Mouse (Mus musculus): ENCODE results near the gene Syt16.

The Syt16 gene
- long read RNA-seq, experiment 1, partial matches to known transcripts, result 1 of 2 reads
- long read RNA-seq, experiment 1, other reads (novel, unspliced or antisense), result 1 of 2 reads
- long read RNA-seq, experiment 2, full-length matches to known transcripts, result 1 of 2 reads
- long read RNA-seq, experiment 2, partial matches to known transcripts, result 0 of 2 reads
- long read RNA-seq, experiment 2, other reads (novel, unspliced or antisense), result 1 of 2 reads

DNA sequence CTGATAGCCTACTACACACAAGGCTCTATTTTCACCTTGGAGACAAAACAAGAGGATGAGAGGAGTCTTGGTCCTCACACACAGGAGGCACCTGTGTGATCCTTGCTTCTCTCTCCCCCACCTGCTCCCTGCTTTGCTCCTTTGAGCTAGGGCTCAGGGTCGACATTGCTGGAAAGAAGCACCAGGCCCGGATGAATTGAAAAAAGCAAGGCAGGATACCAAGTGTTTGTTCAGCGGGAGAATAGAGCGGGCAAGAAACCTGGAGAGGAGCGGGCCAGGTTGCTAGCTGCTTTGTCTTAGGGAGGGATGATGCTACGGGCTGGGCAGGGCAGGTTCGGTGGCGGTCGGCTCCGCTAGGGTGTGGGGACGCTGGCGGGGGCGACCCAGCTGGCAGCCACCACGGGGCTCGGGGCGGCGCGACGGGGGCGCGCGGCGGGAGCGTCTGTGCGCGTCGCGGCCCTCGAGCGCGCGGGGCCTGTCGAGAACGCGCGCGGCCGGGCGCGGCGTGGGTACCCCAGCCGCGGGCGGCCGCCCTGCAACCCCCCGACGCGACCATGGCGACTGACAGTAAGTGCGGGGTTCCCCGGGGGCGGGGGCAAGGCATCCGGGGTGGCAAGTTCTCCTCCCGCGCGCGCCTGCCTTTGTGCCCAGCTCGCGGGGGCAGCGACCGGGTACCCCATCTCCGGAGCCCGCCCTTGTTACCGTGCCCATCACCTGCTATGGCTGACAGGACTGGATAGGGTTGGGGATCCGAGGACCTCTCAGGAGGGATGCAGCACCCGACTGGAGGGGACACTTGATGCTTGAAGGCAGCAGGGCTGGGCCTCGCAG lies at the start of gene Syt16:
Syt16 (plus strand) TSS at position 365 of the 831 bp plus-strand sequence.
- intact Hi-C loops (cut with DNase I), result no loop called here

DNA sequence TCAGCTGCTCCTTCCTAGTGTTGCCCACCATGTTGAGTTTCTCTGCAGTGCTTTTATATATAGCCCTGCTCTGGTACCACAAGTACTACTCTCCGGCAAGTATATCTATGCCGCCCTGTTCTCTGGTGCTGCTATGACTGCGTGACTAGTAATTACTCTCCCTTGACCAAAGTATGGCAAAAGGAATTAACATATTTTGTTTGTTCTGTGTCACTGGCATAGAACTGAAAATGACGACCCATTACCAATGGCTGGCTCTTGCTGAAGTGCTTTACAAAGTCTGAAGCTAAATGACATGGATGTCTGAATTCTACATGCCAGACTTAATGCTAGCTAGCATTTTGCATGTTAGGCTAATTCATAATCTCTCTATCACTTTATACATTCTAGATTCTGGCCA lies 49.0 kb upstream of the Syt16 start:
- intact Hi-C loops (cut with DNase I), result no loop called here

DNA sequence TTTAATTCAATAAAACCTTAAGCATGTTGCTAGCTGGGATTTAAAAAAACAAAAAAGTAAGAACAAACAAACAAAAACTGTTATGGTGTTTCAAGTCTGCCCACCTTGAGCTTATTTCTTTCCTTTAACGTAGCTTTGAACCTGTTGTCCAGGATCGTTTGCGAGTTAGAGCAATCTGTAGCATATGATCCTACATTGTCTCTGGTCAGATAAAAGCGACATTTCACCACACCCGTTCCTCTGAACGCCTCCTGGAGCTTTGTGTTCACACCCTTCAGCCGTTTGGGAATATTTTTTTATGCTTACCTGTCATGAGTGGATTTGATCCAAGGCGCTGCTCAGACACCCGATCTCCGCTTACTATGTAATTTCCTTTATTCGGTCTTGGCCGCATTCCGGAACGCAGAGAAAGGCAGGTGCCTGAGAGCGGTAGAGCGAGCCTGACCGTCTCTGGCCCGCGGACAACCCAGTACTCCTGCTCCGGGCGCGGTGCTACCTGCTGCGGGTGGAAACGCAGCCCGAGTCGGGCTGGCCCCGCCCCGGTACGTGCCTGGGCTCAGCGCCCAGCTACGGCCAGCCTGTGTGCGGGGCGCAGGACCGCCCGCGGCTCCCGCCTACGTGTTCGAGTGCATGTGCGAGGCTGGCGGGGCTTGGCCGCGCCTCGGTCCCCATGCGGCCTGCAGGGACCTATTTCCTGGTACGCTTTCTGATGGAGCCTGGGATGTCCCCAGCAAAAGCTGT lies 48.0 kb upstream of the Syt16 start:
- intact Hi-C loops (cut with DNase I), result no loop called here

DNA sequence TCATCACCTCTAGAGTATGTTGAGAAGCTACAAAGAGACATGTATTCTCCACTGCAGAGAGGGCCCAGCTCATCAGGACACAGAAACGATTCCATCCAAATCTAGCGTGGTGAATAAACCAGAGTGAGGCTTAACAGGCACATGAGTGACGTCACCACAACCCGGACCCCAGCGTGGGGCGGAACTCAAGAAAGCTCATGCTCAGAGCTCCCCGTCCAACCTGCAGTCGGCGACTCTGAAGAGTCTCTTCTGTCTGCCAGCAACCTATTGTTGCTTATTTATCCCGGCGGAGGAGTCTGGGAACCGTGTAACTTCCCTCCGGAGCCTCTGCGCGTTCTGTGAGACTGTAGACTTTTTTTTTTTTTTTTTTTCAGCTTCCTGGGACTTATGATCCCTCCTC lies 44.6 kb upstream of the Syt16 start:
- intact Hi-C loops (cut with DNase I), result no loop called here

DNA sequence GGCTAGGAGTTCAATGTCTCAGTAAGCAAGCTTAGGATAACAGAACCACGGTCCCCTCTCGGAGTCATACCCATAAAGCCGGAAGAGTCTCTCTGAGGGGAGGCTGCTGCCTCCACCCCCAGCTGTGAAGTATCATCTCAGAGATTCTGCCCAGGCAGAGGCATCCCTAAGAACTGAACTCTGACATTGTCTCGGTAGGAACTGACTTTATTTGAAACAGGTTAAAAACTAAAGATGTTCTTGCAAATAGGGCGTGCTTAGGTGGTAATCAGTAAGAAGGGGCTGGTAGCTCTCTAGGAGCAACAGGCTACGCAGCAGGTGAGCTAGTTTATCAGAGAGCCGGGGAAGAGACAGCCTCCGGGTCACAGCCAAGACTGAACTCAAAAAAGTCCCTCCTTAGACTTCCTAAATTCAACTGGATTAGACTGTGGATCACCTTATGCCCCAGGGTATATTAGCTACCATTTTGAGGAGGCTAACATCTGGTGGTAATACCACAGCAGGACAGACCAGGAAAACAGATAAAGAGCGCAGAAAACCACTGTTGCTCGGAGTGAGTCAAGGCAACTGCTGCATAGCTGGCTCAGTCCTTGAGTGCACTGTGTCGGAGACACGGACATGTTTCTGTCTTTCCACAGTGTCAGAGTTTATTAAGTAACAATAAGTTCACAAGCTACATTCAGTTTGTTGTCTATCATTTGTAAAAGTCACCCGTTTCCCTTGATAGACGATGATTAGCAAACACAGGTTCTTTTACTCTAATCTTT lies 43.9 kb upstream of the Syt16 start:
- intact Hi-C loops (cut with DNase I), result no loop called here

DNA sequence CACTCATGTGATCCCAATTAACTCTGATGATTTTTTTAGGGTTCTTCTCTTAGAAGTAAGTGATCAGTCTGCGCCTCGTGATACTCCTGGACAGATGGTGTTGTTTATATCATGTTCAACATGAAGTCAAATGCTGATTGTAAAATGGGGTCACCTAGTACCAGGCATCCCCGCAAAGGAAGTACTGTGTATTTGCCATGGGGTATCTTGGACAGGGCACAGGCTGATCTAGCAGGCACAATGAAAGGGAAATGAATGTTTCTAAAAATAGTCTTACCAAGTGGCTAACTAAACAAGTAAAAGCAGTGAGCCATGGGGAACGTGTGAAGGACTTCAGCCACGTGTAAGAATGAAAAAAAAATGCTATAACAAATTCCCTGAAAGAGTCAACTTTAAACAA lies 42.7 kb upstream of the Syt16 start:
- intact Hi-C loops (cut with DNase I), result no loop called here

DNA sequence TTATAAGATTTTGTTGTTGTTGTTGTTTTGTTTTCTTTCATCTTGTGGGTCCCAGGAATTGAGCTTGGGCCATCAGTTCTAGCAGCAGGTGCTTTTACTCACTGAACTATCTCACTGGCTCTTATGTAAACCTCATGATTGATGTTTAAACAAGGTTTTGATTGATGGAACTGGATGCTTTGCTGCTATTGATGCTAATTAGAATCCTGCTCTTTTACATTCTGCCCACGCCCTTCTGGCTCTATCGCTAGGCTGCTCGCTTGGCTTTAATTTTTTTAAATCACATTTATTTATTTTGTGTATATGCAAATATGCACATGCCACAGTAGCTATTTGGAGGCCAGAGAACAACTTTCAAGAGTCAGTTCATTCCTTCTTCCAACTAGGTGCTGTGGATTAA lies 39.8 kb upstream of the Syt16 start:
- intact Hi-C loops (cut with DNase I), result no loop called here

DNA sequence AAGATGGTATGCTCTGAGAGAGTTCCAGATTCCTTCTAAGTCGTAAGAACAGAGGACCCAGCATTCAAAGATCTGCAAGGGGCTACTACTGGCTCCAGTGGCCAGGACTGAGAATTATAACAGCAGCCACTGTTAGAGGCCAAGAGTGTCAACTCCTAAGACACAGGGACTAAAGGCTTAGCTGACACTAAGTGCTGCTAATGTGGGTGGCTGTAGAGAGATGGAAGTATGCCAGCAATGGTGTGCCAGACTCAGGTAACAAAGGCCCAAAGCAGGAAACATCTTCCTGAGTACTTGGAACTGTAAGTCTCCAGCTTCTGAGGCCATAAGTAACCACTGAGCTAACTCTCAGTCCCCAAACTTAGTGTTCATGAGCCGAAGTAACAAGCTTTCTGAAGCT lies 38.6 kb upstream of the Syt16 start:
- intact Hi-C loops (cut with DNase I), result no loop called here

DNA sequence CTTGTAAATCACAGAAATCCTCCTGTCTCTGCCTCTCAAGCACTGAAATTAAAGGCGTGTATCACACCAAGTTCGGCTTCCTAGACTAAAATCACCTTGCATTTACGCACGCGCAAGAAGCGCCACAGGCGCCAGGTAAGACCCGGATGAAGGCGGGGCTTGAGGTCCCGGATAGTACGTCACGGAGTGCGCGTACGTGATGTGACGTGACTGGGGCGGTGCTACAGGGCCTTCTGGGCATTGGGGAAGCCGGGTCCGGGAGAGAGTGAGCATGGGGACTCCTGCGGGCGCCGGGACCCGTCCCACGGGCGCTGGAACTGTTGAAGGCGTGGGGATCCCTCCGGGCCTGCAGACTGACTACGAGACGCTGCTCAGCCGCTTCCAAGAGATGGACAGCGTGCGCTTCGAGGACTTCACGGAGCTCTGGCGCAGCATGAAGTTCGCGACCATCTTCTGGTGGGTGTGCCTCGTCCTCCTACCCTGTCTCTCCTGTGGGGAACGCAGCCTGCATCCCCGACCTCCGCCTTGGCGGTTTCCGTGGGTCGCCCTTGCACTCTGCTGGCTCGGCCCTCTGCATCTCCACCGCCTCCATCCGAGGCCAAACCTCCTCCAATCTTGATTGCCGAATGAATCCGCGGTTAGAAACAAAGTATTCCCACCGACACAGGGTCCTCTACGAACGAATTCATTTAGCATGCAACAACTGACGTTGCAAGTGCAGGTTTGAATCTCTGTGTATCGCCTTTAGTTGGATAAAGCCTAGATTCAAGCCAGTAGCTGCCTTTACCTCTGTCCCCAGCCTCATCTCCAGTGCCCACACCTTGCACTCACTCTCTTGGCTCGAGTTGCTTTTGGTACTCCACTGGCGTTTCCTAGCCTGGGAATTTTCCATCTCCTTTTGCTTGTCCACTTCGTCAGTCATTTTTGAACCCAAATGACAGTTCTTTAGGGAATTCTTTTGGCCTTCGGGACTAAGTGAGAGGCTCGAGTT lies 32.9 kb upstream of the Syt16 start, which contains the start of gene Snapc1:
Snapc1 (plus strand) TSS at position 191 of the 991 bp plus-strand sequence.
- intact Hi-C loops (cut with DNase I), result no loop called here

DNA sequence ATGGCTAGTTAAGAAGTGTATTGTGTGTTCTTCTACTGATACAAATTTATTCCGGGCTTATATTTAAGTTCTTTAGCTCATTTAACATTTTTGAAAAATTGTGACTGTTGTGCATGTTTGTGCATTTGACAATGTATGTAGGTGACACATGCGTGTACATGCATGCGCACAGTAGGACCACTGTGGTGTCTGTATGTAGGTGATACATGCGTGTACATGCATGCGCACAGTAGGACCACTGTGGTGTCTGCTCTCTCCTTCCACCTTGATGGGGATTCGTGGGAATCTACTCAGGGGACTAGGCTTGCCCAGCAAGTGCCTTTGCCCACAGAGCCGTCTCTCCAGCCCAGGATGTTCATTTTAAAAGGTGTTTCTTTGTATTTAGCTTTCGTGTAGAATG lies 28.3 kb upstream of the Syt16 start:
- intact Hi-C loops (cut with DNase I), result no loop called here

DNA sequence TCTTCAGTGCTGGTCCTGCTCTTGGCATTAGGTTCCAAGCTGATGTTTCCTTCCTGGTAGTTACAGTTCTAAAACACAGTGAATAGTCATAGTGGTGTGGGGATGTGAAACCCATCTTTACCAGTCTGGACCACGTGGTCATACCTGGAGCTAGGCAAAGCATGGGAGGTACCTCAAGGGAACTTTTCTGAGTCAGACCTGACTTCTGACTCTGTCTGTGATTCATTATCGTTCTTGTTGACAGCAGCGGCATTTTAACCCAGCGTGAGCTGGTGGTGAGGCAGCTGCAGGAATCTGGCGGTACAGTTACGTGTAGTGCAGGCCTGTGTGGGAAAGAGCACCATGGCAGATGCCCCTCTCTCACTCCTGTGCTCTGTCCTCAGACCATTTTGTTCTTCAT lies 22.9 kb upstream of the Syt16 start:
- intact Hi-C loops (cut with DNase I), result no loop called here

DNA sequence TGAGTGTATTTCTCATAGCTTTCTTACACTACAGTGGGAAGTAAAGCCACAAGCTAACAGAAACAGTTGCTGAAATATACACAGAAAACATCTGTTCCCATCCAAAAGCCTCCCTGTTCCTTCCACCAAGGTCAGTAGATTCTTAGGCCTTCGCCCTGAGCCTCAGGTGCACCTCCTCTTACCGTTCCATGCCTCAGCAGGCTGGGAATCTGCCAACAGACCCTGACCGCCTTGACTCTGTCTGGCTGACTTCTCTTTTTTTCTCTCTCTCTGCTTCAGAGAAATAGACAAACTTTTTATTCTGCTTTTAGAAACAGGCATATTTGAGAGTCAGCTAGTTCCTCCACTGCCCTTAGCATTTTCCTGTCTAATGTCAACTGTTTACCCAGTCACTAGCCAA lies 19.3 kb upstream of the Syt16 start:
- intact Hi-C loops (cut with DNase I), result loop anchor here (5.0 kb wide), 1 partner anchor 41 kb away; the partner anchor contains the start of gene Gm49321

DNA sequence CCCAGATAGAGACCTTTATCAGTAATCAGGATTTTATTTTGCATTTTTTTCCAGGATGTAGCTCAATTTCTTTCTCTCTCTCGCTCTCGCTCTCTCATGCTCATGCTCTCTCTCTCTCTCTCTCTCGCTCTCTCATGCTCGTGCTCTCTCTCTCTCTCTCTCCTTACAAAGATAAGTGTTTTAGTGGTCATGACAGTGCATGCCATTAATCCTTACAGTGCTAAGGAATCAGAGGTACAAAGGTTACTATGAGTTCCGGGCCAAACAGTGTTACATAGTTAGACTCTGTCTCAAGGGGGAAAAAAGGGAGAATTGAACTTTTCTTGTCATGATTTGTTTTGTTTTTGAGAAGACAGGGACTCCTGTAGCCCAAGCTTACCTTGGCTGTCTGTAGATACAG lies 17.8 kb upstream of the Syt16 start:
- intact Hi-C loops (cut with DNase I), result loop anchor here (5.0 kb wide), 1 partner anchor 42 kb away; the partner anchor contains the start of gene Gm49321

DNA sequence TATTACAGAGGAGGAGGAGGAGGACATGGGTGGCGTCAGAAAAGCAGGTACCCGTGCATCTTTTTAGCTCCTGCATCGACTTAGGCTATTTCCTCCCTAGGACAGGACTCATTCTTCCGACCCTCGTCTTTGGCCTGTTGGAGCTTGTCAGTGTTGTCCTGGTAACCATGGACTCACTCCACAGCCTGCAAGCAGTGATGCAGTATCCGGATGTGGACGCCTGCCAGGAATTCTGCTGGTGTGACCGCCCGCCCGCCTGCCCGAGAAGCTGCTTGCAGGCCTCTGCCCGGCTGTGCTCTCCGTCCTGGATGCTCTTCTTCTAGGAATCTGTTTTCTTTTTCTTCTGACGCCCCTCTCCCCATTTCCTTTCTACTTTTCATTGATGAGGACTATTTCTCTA lies 14.9 kb upstream of the Syt16 start:
- intact Hi-C loops (cut with DNase I), result no loop called here

DNA sequence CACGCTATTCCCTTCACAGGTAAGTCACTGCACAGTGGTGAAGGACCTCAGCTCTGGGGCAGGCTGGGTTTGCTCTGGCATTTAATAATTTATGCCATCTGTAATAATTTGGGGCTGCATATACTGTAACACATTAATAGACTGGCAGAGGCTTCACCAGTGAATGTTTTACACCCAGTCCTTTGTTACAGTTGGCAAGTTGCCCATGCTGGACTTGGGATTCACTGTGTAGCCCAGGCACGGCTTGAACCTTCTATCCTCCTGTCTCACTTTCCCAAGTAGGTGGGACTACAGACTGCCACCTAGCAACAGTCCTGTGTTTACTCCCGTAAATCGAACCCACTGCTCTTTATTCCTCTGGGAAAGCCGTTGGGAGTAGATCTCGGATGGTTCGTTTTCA lies 11.2 kb upstream of the Syt16 start:
- intact Hi-C loops (cut with DNase I), result loop anchor here (5.0 kb wide), 1 partner anchor 279 kb away; no protein-coding TSS in a partner anchor

DNA sequence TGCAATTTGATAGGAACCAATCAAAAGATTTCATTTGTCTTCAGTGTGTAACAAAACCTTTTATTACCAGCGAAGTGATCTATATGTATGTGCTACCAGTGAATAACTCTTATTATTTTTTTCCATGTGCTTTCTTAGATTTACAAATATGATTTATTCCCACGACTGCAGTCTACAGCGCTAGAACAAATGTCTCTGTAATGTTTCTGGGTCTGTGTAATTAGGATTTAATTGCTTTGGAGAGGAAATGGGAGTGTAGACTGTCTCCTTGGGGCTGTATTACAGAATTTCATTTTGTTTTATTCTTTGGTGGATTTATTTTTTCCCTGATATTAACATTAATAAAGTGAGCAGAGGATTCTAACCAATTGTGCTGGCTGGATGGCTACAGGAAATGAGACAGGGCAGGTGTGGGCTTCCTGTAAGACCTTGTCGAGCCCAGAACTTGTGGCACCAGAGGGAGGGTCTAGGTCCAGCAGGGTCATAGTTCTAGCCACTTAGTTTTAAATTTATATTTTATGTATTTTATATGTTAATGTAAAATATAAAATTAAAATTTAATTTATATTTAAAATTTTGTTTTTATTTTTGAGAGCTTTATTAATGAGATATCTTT lies 9.0 kb upstream of the Syt16 start:
- intact Hi-C loops (cut with DNase I), result loop anchor here (5.0 kb wide), 1 partner anchor 281 kb away; no protein-coding TSS in a partner anchor

DNA sequence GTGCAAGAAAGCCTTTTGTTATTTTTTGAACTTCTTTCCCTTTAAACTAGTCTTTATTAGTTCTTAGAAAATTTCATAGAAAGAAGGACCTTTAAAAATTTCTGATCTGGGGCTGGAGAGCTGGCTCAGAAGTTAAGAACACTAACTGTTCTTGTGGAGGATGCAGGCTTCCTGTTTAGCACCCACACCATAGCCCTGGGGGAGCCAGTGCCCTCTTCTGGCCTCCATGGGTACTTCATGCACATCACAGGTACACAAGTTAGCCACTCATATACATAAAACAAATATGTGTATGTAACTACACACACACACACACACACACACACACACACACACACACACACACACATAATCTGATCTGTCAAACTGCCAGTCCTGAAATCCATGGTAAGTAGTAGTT lies 7.9 kb upstream of the Syt16 start:
- intact Hi-C loops (cut with DNase I), result loop anchor here (5.0 kb wide), 1 partner anchor 282 kb away; no protein-coding TSS in a partner anchor

DNA sequence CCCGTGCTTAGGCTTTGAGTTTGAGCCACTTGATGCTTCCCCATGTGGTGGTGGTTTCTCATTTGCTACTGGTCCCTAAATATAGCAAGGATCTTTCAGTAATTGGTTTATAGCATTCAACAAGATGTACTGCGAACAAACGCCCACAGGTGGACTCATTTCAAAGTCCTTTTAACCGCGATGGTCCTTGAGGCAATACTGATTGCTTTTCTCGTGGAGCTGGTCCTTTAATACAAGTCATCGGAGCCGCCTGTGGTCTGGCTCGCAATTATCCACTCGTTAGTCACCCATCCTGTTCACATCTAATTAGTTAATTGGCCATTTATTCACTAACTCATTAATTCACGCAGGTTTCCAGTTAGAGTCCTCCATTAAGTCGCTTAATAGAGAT lies 560 bp upstream of the Syt16 start:
- intact Hi-C loops (cut with DNase I), result no loop called here

DNA sequence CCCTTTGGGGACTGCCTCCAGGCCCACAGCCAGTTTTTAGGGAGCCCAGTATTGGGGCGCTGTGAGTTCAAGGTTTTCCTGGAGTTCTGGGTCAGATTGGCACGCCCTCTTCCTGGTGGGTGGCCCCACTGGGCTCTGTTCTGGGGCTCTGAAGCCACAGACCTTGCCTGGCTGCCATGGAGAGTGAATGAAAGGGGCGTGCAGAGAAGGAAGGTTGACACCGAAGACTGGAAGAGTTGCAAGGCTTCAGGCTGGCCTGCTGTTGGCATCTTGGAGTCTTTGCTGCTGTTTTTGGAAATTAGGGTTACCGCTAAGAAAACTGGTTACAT lies 631 bp downstream of the Syt16 start:
- intact Hi-C loops (cut with DNase I), result no loop called here

DNA sequence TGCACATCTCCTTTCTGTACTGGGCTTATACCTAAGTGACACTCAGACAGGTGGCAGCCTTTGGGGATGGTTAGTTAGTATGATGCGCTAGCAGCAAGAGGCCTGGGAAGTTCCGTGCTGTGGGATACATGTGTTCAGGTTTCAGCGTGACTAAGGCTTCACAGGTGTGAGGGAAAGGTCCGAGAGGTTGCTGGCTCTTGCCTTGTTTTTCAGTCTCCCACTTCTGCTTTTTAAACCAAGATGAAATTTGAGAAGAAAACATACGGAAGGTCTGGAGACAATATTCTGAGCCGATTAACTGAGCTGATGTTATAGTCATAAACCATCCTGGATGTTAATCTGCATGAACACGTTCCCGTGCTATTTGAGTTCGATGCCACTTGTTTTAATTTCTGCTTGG lies 5.0 kb downstream of the Syt16 start:
- intact Hi-C loops (cut with DNase I), result no loop called here

Measured in adrenal gland (tissue).